Mouse (Mus musculus) cerebellum, adult 18-20 months (tissue): Measurements from ENCODE around the gene Pnlip.

Experiments used
- DNase-seq, 2 experiments: peaks; one replicate each; pipeline ENCODE4 v3.0.0; 2021

Pnlip gene

GRCm38 (mm10) chr19:58728445-58729031 lies 76.2 kb downstream of the Pnlip start, which contains the start of gene Pnliprp1:
Gene Pnliprp1 (plus strand): TSS chr19:58728887.
- DNase-seq, result no peak
